Mouse (Mus musculus) lung, embryonic 16.5 days (tissue): ENCODE data around the gene Rrp36. TPM values are rescaled to one million over a fixed set of nuclear protein-coding genes. Genes with fewer than 3 reads are reported as not detected.

ENCODE experiments used
- ATAC-seq: fragments of 200-750 bp; cut with Nextera tagmentation; 2 replicates; pipeline ENCODE4 v1.8.0; 2017; ENCODE audit warnings: low read depth, mild to moderate bottlenecking, moderate library complexity
- H3K27ac ChIP-seq: fragments of 300-500 bp; sonication (generic); 2 replicates; pipeline ENCODE4 v1.5.1; 2014; ENCODE audit warnings: mild to moderate bottlenecking, control low read depth, low read length
- H3K27me3 ChIP-seq: fragments of 300-500 bp; sonication (generic); 2 replicates; pipeline ENCODE4 v1.6.1; 2014; ENCODE audit warnings: low read depth, low read length, mixed read lengths; ENCODE audit not compliant: control insufficient read depth, insufficient read depth
- H3K36me3 ChIP-seq: fragments of 300-500 bp; sonication (generic); 2 replicates; pipeline ENCODE4 v1.6.1; 2014; ENCODE audit warnings: low read length; ENCODE audit not compliant: control insufficient read depth, insufficient read depth
- H3K4me1 ChIP-seq: fragments of 300-500 bp; sonication (generic); replicated peaks from 2 replicates; pipeline ENCODE4 v1.6.1; 2014; ENCODE audit warnings: low read length, mixed read lengths; ENCODE audit not compliant: control insufficient read depth, insufficient read depth
- H3K4me2 ChIP-seq: fragments of 300-500 bp; sonication (generic); 2 replicates; pipeline ENCODE4 v1.6.1; 2014; ENCODE audit warnings: low read depth, low read length, control low read depth
- H3K4me3 ChIP-seq: fragments of 300-500 bp; sonication (generic); 2 replicates; pipeline ENCODE4 v1.5.1; 2014; ENCODE audit warnings: mild to moderate bottlenecking, low read length, control low read depth
- H3K9ac ChIP-seq: fragments of 300-500 bp; sonication (generic); 2 replicates; pipeline ENCODE4 v1.6.1; 2014; ENCODE audit warnings: low read length, control low read depth
- H3K9me3 ChIP-seq: fragments of 300-500 bp; sonication (generic); 2 replicates; pipeline ENCODE4 v1.6.1; 2016; ENCODE audit warnings: low read length; ENCODE audit not compliant: control insufficient read depth
- WGBS: fragments of 180-500 bp; shearing (Covaris S2); extraction: QIAGEN DNeasy Blood & Tissue Kit; methylation state at CpG from one replicate; pipeline ENCODE4 v1.1.7; 2014; 5-methylcytosine and 5-hydroxymethylcytosine counted together
- polyA plus RNA-seq: library from polyadenylated mRNA; unstranded; fragments of >200 nt; fragmentation: Nextera tagmentation; extraction: Ambion mirVana; gene quantifications from 2 replicates; pipeline ENCODE4 v1.2.1, GENCODE M21; 2015

Gene Rrp36
- polyA plus RNA-seq, 1 experiment from 2014 or later = 51.6 TPM

GRCm38 (mm10) chr17:46694517-46695063 lies 20.4 kb upstream of the Rrp36 start:
- H3K27me3 ChIP-seq = no peaks in the 10 kb centered on the region
- no peak overlapping the region for H3K27ac ChIP-seq
- H3K9me3 ChIP-seq = no peaks in the 10 kb centered on the region
- WGBS = 56% methylated on average over 1 of the region's 1 CpGs
- H3K4me3 ChIP-seq = no peak overlapping the region
- H3K4me2 ChIP-seq = no peak overlapping the region
- no peaks in the 10 kb centered on the region for H3K4me1 ChIP-seq
- H3K9ac ChIP-seq = no peak overlapping the region
- ATAC-seq = no peak
- H3K36me3 ChIP-seq = peaks cover under 1% of the 10 kb centered on the region; the same call in 1 of the 2 replicates

GRCm38 (mm10) chr17:46691390-46691789 lies 17.2 kb upstream of the Rrp36 start:
- no peak for ATAC-seq
- H3K9ac ChIP-seq = no peak overlapping the region
- no peaks in the 10 kb centered on the region for H3K4me1 ChIP-seq
- no peak overlapping the region for H3K4me3 ChIP-seq
- H3K36me3 ChIP-seq = peaks cover 8% of the 10 kb centered on the region; the same call in 1 of the 2 replicates
- no peak overlapping the region for H3K4me2 ChIP-seq
- H3K27me3 ChIP-seq = no peaks in the 10 kb centered on the region
- 78% methylated on average over 2 of the region's 2 CpGs for WGBS
- no peaks in the 10 kb centered on the region for H3K9me3 ChIP-seq
- H3K27ac ChIP-seq = no peak overlapping the region

- WGBS = 82% methylated on average over 12 of the region's 12 CpGs
- Histone ChIP-seq H3K4me3 (no peak overlapping the region), H3K4me2 (no peak overlapping the region), H3K27me3 (no peaks in the 10 kb centered on the region), H3K36me3 (peaks cover 13% of the 10 kb centered on the region; the same call in 1 of the 2 replicates), H3K9ac (no peak overlapping the region), H3K4me1 (no peaks in the 10 kb centered on the region), H3K27ac (no peak overlapping the region), H3K9me3 (no peaks in the 10 kb centered on the region)
- ATAC-seq = no peak
Observed at GRCm38 (mm10) chr17:46690665-46691064, 16.5 kb upstream of the Rrp36 start.

GRCm38 (mm10) chr17:46685913-46686312 lies 11.8 kb upstream of the Rrp36 start:
- ATAC-seq = no peak
- Histone ChIP-seq H3K36me3 (peaks cover 40% of the 10 kb centered on the region), H3K27me3 (no peaks in the 10 kb centered on the region), H3K4me2 (no peak overlapping the region), H3K9ac (no peak overlapping the region), H3K9me3 (no peaks in the 10 kb centered on the region), H3K4me1 (peaks cover 7% of the 10 kb centered on the region), H3K27ac (no peak overlapping the region), H3K4me3 (no peak overlapping the region)
- 90% methylated on average over 6 of the region's 6 CpGs for WGBS

GRCm38 (mm10) chr17:46682654-46683389 lies 8.7 kb upstream of the Rrp36 start:
- WGBS = 82% methylated on average over 16 of the region's 16 CpGs
- ATAC-seq = no peak
- Histone ChIP-seq H3K4me2 (no peak overlapping the region), H3K9me3 (no peaks in the 10 kb centered on the region), H3K27me3 (no peaks in the 10 kb centered on the region), H3K36me3 (peaks cover 40% of the 10 kb centered on the region), H3K27ac (no peak overlapping the region), H3K4me1 (peaks cover 21% of the 10 kb centered on the region), H3K9ac (no peak overlapping the region), H3K4me3 (no peak overlapping the region)

- H3K4me3 ChIP-seq = peak overlapping the region; percentile 71
- no peaks in the 10 kb centered on the region for H3K27me3 ChIP-seq
- peaks cover 21% of the 10 kb centered on the region for H3K4me1 ChIP-seq
- peaks cover 42% of the 10 kb centered on the region for H3K36me3 ChIP-seq
- H3K9me3 ChIP-seq = no peaks in the 10 kb centered on the region
- peak overlapping the region; percentile 62; the same call in 1 of the 2 replicates for H3K27ac ChIP-seq
- H3K9ac ChIP-seq = peak overlapping the region; percentile 73
- WGBS = 22% methylated on average over 12 of the region's 12 CpGs
- ATAC-seq = no peak
- H3K4me2 ChIP-seq = peak overlapping the region; percentile 88
Observed at GRCm38 (mm10) chr17:46681466-46682118, 7.4 kb upstream of the Rrp36 start.

- Histone ChIP-seq H3K9ac (peak within 1 kb of the TSS; percentile 74), H3K4me3 (peak within 1 kb of the TSS; percentile 71), H3K4me1 (peaks cover 21% of the 10 kb centered on the region), H3K36me3 (peaks cover 44% of the 10 kb centered on the region), H3K4me2 (peak within 1 kb of the TSS; percentile 88), H3K27ac (peak within 1 kb of the TSS; percentile 88), H3K9me3 (no peaks in the 10 kb centered on the region), H3K27me3 (no peaks in the 10 kb centered on the region)
- ATAC-seq = peak; percentile 99
- WGBS = under 1% methylated on average over 49 of the region's 49 CpGs
Observed at GRCm38 (mm10) chr17:46680760-46681373, 6.7 kb upstream of the Rrp36 start, which contains the start of gene Klhdc3. Klhdc3 (minus strand) TSS chr17:46680914.

- H3K27ac ChIP-seq = peak overlapping the region; percentile 88
- peak overlapping the region; percentile 71 for H3K4me3 ChIP-seq
- H3K9me3 ChIP-seq = no peaks in the 10 kb centered on the region
- peaks cover 39% of the 10 kb centered on the region for H3K36me3 ChIP-seq
- no peak; the same call in 1 of the 2 replicates for ATAC-seq
- peak overlapping the region; percentile 88 for H3K4me2 ChIP-seq
- no peaks in the 10 kb centered on the region for H3K27me3 ChIP-seq
- H3K4me1 ChIP-seq = peaks cover 21% of the 10 kb centered on the region
- peak overlapping the region; percentile 74 for H3K9ac ChIP-seq
- WGBS = under 1% methylated on average over 34 of the region's 34 CpGs
Observed at GRCm38 (mm10) chr17:46679843-46680759, 5.9 kb upstream of the Rrp36 start.
